Mouse (Mus musculus): ENCODE measurements around the gene Rnf123. TPM values are rescaled to one million over a fixed set of nuclear protein-coding genes. Genes with fewer than 3 reads are reported as not detected.

The Rnf123 gene
- polyA plus RNA-seq, 1 experiment: 26.4 TPM

DNA sequence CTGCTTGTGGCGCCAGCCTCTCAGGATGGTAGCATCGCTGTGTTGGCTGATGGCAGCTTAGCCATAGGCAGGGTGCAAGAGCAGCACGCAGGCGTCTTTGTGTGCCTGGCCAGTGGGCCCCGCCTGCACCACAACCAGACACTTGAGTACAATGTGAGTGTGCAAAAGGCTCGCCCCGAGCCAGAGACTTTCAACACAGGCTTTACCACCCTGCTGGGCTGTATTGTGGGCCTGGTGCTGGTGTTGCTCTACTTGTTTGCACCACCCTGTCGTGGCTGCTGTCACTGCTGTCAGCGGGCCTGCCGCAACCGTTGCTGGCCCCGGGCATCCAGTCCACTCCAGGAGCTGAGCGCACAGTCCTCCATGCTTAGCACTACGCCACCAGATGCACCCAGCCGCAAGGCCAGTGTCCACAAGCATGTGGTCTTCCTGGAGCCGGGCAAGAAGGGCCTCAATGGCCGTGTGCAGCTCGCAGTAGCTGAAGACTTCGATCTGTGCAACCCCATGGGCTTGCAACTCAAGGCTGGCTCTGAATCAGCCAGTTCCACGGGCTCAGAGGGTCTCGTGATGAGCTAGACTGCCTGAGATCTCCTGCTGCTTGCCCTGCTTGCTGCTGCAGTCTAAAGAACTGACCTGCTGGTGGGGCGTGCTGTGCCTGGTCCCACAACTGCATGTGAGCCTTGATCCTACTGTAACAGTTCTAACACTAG lies 28.7 kb downstream of the Rnf123 start:
- TF ChIP-seq POLR2A (IDR thresholded peaks at IDR 0.05; ENCODE audit: low read depth, low read length) (peak; percentile 14), CTCF (IDR thresholded peaks at IDR 0.05; ENCODE audit: borderline replicate concordance, insufficient read depth, low read length) (no peak)
- Histone ChIP-seq H3K4me1 (ENCODE audit: control insufficient read depth, insufficient read depth, low read length) (no peaks in the 10 kb centered on the region), H3K27ac (ENCODE audit: insufficient read depth, low read length) (no peak overlapping the region), H3K4me3 (ENCODE audit: insufficient read depth, low read length) (no peak overlapping the region)

DNA sequence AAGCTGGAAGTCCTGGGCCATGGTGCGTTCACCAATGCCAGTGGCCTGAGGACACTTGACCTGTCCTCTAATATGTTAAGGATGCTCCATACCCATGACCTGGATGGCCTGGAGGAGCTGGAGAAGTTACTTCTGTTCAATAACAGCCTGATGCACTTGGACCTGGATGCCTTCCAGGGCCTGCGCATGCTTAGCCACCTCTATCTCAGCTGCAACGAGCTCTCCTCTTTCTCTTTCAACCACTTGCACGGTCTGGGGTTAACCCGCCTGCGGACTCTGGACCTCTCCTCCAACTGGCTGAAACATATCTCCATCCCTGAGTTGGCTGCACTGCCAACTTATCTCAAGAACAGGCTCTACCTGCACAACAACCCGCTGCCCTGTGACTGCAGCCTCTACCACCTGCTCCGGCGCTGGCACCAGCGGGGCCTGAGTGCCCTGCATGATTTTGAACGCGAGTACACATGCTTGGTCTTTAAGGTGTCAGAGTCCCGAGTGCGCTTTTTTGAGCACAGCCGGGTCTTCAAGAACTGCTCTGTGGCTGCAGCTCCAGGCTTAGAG lies 29.4 kb downstream of the Rnf123 start:
- Histone ChIP-seq H3K4me3 (ENCODE audit: insufficient read depth, low read length) (no peak overlapping the region), H3K27ac (ENCODE audit: insufficient read depth, low read length) (no peak overlapping the region)
- TF ChIP-seq POLR2A (IDR thresholded peaks at IDR 0.05; ENCODE audit: low read depth, low read length) (0 out of 2 replicates have a peak, but pooled peaks have one; percentile 5), CTCF (IDR thresholded peaks at IDR 0.05; ENCODE audit: borderline replicate concordance, insufficient read depth, low read length) (no peak)

GRCm38 (mm10) chr9:108052885-108053664 lies 30.1 kb downstream of the Rnf123 start, which contains the start of gene Amigo3:
Gene Amigo3 (plus strand): TSS chr9:108053159.
- peak; percentile 58 for TF ChIP-seq POLR2A (IDR thresholded peaks at IDR 0.05; ENCODE audit: low read depth, low read length)
- peak; percentile 45; the same call in 1 of the 2 replicates for TF ChIP-seq CTCF (IDR thresholded peaks at IDR 0.05; ENCODE audit: borderline replicate concordance, insufficient read depth, low read length)
- Histone ChIP-seq H3K4me1 (ENCODE audit: control insufficient read depth, insufficient read depth, low read length) (0 out of 2 replicates have a peak, but pooled peaks cover 1% of the 10 kb centered on the region), H3K4me3 (ENCODE audit: insufficient read depth, low read length) (no peak within 1 kb of the TSS), H3K27ac (ENCODE audit: insufficient read depth, low read length) (no peak within 1 kb of the TSS)

More for the DNA sequence above, 29.4 kb downstream of the Rnf123 start:
- H3K4me1 ChIP-seq (ENCODE audit: control insufficient read depth, insufficient read depth, low read length): no peaks in the 10 kb centered on the region

- Histone ChIP-seq H3K4me3 (ENCODE audit: insufficient read depth, low read length) (no peak overlapping the region), H3K4me1 (ENCODE audit: control insufficient read depth, insufficient read depth, low read length) (0 out of 2 replicates have a peak, but pooled peaks cover 4% of the 10 kb centered on the region), H3K27ac (ENCODE audit: insufficient read depth, low read length) (no peak overlapping the region)
- TF ChIP-seq CTCF (IDR thresholded peaks at IDR 0.05; ENCODE audit: borderline replicate concordance, insufficient read depth, low read length): no peak
- no peak for TF ChIP-seq POLR2A (IDR thresholded peaks at IDR 0.05; ENCODE audit: low read depth, low read length)
Measured at GRCm38 (mm10) chr9:108052411-108052810, 30.7 kb downstream of the Rnf123 start.

- Histone ChIP-seq H3K4me1 (ENCODE audit: control insufficient read depth, insufficient read depth, low read length) (0 out of 2 replicates have a peak, but pooled peaks cover 4% of the 10 kb centered on the region), H3K27ac (ENCODE audit: insufficient read depth, low read length) (no peak overlapping the region), H3K4me3 (ENCODE audit: insufficient read depth, low read length) (no peak overlapping the region)
- TF ChIP-seq CTCF (IDR thresholded peaks at IDR 0.05; ENCODE audit: borderline replicate concordance, insufficient read depth, low read length) (no peak), POLR2A (IDR thresholded peaks at IDR 0.05; ENCODE audit: low read depth, low read length) (no peak)
Measured at GRCm38 (mm10) chr9:108051931-108052220, 31.3 kb downstream of the Rnf123 start.

DNA sequence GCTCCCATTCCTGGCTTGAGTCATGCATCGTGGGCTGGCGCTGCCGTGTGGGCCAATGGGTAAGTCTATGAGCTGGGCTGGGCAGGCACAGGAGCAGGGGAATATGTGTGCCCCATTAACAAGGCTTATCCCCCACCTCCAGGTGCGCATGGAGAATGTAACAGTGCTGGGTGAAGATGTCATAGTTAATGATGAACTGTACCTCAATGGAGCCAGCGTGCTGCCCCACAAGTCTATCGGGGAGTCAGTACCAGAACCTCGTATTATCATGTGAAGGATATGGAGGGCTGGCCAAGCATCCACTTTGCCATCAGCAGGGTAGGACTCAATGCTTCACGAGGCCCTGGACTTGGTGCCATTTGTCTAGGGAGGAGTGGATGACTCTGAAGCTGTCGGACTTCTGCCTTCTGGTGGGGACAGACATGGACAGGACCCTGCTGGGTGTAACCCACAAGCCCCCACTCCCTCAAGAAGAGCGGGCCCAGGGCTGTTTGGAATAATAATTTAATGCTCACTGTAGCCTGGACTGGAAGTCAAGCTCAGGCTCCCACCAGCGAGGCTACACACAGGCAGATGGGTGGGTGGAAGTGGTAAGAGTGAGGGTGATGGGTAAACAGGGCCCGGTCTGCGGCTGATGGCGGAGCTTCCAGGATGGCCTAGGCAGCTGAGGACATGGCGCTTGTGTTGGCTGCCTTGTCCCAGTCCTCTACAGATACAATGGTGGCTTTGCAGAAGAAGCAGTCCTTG lies 31.8 kb downstream of the Rnf123 start:
- TF ChIP-seq POLR2A (IDR thresholded peaks at IDR 0.05; ENCODE audit: low read depth, low read length) (no peak; the same call in 1 of the 2 replicates), CTCF (IDR thresholded peaks at IDR 0.05; ENCODE audit: borderline replicate concordance, insufficient read depth, low read length) (no peak)
- Histone ChIP-seq H3K4me3 (ENCODE audit: insufficient read depth, low read length) (no peak overlapping the region), H3K4me1 (ENCODE audit: control insufficient read depth, insufficient read depth, low read length) (0 out of 2 replicates have a peak, but pooled peaks cover 4% of the 10 kb centered on the region), H3K27ac (ENCODE audit: insufficient read depth, low read length) (no peak overlapping the region)

- Histone ChIP-seq H3K4me3 (ENCODE audit: insufficient read depth, low read length) (peak overlapping the region; percentile 72), H3K27ac (ENCODE audit: insufficient read depth, low read length) (peak overlapping the region; percentile 4; the same call in 1 of the 2 replicates), H3K4me1 (ENCODE audit: control insufficient read depth, insufficient read depth, low read length) (0 out of 2 replicates have a peak, but pooled peaks cover 4% of the 10 kb centered on the region)
- TF ChIP-seq POLR2A (IDR thresholded peaks at IDR 0.05; ENCODE audit: low read depth, low read length) (no peak), CTCF (IDR thresholded peaks at IDR 0.05; ENCODE audit: borderline replicate concordance, insufficient read depth, low read length) (no peak)
Measured at GRCm38 (mm10) chr9:108049561-108050251, 33.4 kb downstream of the Rnf123 start.

DNA sequence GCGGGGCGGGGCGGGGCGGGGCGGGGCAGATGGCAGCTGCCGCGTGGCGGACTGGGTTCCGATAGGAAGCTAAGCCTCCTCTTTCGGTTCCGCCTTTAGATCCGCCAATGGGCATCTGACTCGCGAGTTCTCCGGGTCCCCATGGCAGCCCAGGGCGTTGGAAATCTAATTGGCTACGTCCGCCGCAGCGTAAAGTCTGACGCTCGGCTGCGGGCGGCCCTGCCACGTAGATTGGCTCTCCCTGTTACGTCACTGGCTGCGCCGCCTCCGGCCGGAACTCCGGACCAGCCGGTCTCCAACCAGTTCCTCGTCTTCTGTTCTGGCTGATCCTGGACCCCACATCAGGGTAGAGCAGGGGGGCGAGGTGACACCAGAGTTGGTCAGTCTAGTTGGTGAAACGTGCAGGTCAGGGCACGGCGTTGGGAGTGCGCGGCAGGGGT lies 34.1 kb downstream of the Rnf123 start, which contains the start of gene Gmppb:
Gmppb (plus strand) TSS at position 227 of the 440 bp plus-strand sequence.
- Histone ChIP-seq H3K4me3 (ENCODE audit: insufficient read depth, low read length) (peak within 1 kb of the TSS; percentile 72), H3K4me1 (ENCODE audit: control insufficient read depth, insufficient read depth, low read length) (0 out of 2 replicates have a peak, but pooled peaks cover 4% of the 10 kb centered on the region), H3K27ac (ENCODE audit: insufficient read depth, low read length) (peak within 1 kb of the TSS; percentile 51)
- TF ChIP-seq CTCF (IDR thresholded peaks at IDR 0.05; ENCODE audit: borderline replicate concordance, insufficient read depth, low read length) (no peak), POLR2A (IDR thresholded peaks at IDR 0.05; ENCODE audit: low read depth, low read length) (peak; percentile 91)

Measured in embryonic fibroblast, embryonic 13.5 days (primary cell).